Mouse (Mus musculus): ENCODE measurements around the gene Atp8b2. TPM values are rescaled to one million over a fixed set of nuclear protein-coding genes. Genes with fewer than 3 reads are reported as not detected.

Gene Atp8b2
- polyA plus RNA-seq, 1 experiment from 2014 or later, result 11.3 TPM

DNA sequence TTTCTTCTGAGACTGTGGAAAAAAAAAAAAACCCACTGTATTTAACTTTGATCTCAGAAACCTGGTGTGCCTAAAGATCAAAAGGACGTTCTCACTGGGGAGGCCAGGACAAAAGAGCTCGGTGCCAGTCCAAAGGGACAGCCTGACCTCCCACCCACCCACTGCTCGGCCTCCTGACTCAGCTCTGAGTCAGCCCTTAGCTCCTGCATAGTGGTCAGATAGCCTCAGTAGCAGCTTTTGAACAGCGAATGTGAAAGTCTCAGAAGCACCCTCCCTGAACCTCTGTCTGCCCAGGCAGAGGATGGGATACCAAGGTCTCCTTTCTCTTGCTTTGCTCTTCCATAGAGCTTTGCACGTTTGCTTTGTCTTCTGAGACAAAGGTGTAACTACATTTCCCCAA is 66.7 kb downstream of the Atp8b2 start:
- ATAC-seq, result no peak
- 19% methylated on average over 5 of the region's 5 CpGs for WGBS
- Histone ChIP-seq H3K4me2 (no peak overlapping the region), H3K36me3 (ENCODE audit: poor library complexity, severe bottlenecking) (no peaks in the 10 kb centered on the region), H3K4me1 (no peaks in the 10 kb centered on the region), H3K27ac (no peak overlapping the region), H3K27me3 (no peaks in the 10 kb centered on the region), H3K9ac (no peak overlapping the region), H3K9me3 (replicated peaks) (no peaks in the 10 kb centered on the region), H3K4me3 (no peak overlapping the region)

DNA sequence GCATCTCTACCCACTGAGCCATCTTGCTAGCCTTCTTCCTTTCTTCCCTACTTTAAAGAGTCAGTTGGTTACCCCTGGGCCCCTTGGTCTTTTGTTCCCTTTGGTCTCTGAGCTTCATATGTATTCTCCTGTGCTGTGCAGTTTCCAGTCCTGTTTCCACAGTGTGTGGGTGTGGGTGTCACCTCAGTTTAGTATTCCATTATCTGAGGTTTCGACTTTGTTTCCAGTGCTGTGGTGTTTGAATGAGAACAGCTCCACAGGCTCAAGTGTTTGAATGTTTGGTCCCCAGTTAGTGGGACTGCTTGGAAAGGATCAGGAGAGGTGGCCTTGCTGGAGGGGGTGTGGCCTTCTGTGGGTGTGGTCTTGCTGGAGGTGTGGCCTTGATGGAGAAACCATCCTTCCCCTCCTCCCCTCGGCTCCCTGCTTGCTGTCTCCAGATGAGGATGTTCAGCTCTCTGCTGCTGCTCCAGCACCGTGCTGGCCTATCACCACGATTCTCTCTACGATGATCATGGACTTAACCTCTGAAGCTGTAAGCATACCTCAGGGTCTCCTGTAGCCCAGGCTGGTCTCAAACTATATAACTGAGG is 70.7 kb downstream of the Atp8b2 start:
- WGBS, result 87% methylated on average over 5 of the region's 5 CpGs
- no peaks in the 10 kb centered on the region for H3K9me3 ChIP-seq (replicated peaks)
- no peaks in the 10 kb centered on the region for H3K27me3 ChIP-seq
- H3K4me1 ChIP-seq, result no peaks in the 10 kb centered on the region
- H3K27ac ChIP-seq, result no peak overlapping the region
- H3K4me2 ChIP-seq, result no peak overlapping the region
- ATAC-seq, result no peak
- H3K4me3 ChIP-seq, result no peak overlapping the region
- H3K36me3 ChIP-seq (ENCODE audit: poor library complexity, severe bottlenecking), result no peaks in the 10 kb centered on the region
- H3K9ac ChIP-seq, result no peak overlapping the region

DNA sequence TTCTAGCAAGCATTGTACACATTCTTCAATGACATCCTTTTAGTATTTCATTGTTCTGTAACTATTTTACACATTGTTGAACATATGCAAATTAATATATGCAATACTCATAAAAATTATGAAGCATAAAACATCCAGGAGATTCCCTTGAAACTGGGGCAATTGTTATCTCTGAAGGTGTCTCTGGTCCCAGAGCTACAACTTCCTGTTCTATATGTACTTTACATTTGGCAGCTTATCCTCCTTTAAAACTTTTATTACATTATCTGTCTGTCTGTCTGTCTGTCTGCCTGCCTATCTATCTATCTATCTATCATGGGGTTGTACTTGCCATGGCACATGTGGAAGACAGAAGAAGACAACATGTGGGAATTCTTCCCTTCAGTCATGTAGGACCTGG is 71.6 kb downstream of the Atp8b2 start:
- H3K36me3 ChIP-seq (ENCODE audit: poor library complexity, severe bottlenecking), result no peaks in the 10 kb centered on the region
- no peaks in the 10 kb centered on the region for H3K4me1 ChIP-seq
- H3K9me3 ChIP-seq (replicated peaks), result no peaks in the 10 kb centered on the region
- no peak overlapping the region for H3K9ac ChIP-seq
- no peak for ATAC-seq
- H3K27me3 ChIP-seq, result no peaks in the 10 kb centered on the region
- H3K4me2 ChIP-seq, result no peak overlapping the region
- H3K27ac ChIP-seq, result no peak overlapping the region
- no peak overlapping the region for H3K4me3 ChIP-seq

DNA sequence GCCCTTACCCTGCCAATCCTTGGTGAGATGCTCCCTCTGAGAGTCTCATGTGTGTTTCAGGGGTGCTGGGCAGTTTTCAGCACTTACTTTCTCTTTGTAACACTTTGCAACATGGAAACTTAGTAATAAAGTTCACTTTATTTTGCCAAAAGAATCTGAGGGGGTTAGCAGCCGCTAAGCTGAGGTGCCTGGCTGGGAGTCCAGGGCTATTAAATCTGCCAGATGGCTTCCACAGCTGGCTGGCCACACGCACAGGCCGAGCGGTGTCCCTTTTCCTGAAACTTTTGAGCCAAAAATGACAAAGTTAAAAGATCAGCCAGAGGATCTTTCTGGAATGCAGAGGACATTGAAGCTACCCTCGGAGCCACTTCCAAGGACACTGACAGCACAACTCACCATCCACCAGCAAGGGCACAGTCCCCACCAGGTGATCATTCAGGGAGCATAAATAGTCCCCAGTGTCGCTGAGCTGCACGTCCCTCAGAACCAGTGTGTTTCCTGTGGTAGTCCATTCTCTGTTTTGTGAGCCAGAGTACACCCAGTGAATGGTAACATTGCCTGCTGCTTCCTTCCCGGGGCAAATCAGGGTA is 73.4 kb downstream of the Atp8b2 start:
- Histone ChIP-seq H3K4me2 (no peak overlapping the region), H3K4me1 (no peaks in the 10 kb centered on the region), H3K27ac (no peak overlapping the region), H3K4me3 (no peak overlapping the region), H3K9me3 (replicated peaks) (no peaks in the 10 kb centered on the region), H3K27me3 (no peaks in the 10 kb centered on the region), H3K9ac (no peak overlapping the region), H3K36me3 (ENCODE audit: poor library complexity, severe bottlenecking) (no peaks in the 10 kb centered on the region)
- no peak for ATAC-seq
- 85% methylated on average over 8 of the region's 8 CpGs for WGBS

Small RNA genes lying within 50 kb of the gene (microRNA-seq; reads per million reads assigned to microRNA genes)
- not detected for gene Mir7669

Other genes with a start within 250 kb of the Atp8b2 start
- 15.6 and 19.0 TPM in 2 replicates for gene Adar, start 248.5 kb downstream of the Atp8b2 start, polyA plus RNA-seq (2015; fragmentation: Nextera tagmentation; extraction: Ambion mirVana)
- 18.6 and 20.6 TPM in 2 replicates for gene Chrnb2, start 198.9 kb downstream of the Atp8b2 start, polyA plus RNA-seq (2015; fragmentation: Nextera tagmentation; extraction: Ambion mirVana)
- gene Ube2q1, start 189.9 kb downstream of the Atp8b2 start, polyA plus RNA-seq (2015; fragmentation: Nextera tagmentation; extraction: Ambion mirVana), result 14.1 and 15.4 TPM in 2 replicates
- gene She, start 132.1 kb downstream of the Atp8b2 start, polyA plus RNA-seq (2015; fragmentation: Nextera tagmentation; extraction: Ambion mirVana), result 1.2 TPM in 2 replicates
- gene Il6ra, start 50.3 kb downstream of the Atp8b2 start, polyA plus RNA-seq (2015; fragmentation: Nextera tagmentation; extraction: Ambion mirVana), result 0.25 and 0.36 TPM in 2 replicates
- 162 and 167 TPM in 2 replicates for gene Hax1, start 35.3 kb upstream of the Atp8b2 start, polyA plus RNA-seq (2015; fragmentation: Nextera tagmentation; extraction: Ambion mirVana)
- gene 4933434E20Rik, start 88.1 kb upstream of the Atp8b2 start, polyA plus RNA-seq (2015; fragmentation: Nextera tagmentation; extraction: Ambion mirVana), result 224 and 230 TPM in 2 replicates
- gene Ubap2l, start 89.1 kb upstream of the Atp8b2 start, polyA plus RNA-seq (2015; fragmentation: Nextera tagmentation; extraction: Ambion mirVana), result 164 and 169 TPM in 2 replicates
- gene Tpm3, start 109.1 kb upstream of the Atp8b2 start, polyA plus RNA-seq (2015; fragmentation: Nextera tagmentation; extraction: Ambion mirVana), result 449 and 474 TPM in 2 replicates
- gene Nup210l, start 140.6 kb upstream of the Atp8b2 start, polyA plus RNA-seq (2015; fragmentation: Nextera tagmentation; extraction: Ambion mirVana), result 0.34 TPM in 2 replicates